In genomic region chr17:83933743-83934142, GRCm38 (mm10) we compare ENCODE assay signal across 17 mouse cellular contexts.
DNase-seq lines count a peak whose midpoint lies in the region; ATAC-seq and TF ChIP-seq lines count a peak whose summit lies in the region.
"Had no signal": no experiment of that assay in that cellular context is flagged by ENCODE, and none has a peak within 500 bp of the region (broad histone marks: within the 10 kb centered on the region; RNA-seq: fewer than 3 reads in every experiment).

No protein-coding gene starts in this region.

- no peaks in the 10 kb centered on the region for H3K27me3 ChIP-seq in embryonic facial prominence, embryonic 15.5 days
- no peaks in the 10 kb centered on the region for H3K27me3 ChIP-seq in limb, embryonic 14.5 days (ENCODE audit: control insufficient read depth, insufficient read depth, low read length)
- H3K27me3 ChIP-seq in midbrain, postnatal 0 days (ENCODE audit: insufficient read depth, low read length) = no peaks in the 10 kb centered on the region
- H3K27me3 ChIP-seq in hindbrain, embryonic 11.5 days (ENCODE audit: control insufficient read depth, insufficient read depth, low read length) = no peaks in the 10 kb centered on the region
- H3K27me3 ChIP-seq: midbrain, embryonic 12.5 days had no signal

- H3K9ac ChIP-seq in embryonic facial prominence, embryonic 15.5 days = no peak overlapping the region
- no peak overlapping the region for H3K9ac ChIP-seq in limb, embryonic 14.5 days (ENCODE audit: low read depth, low read length, severe bottlenecking)
- no peak overlapping the region for H3K9ac ChIP-seq in midbrain, postnatal 0 days (replicated peaks; ENCODE audit: low read length, poor library complexity, severe bottlenecking)
- no peak overlapping the region for H3K9ac ChIP-seq in hindbrain, embryonic 11.5 days (ENCODE audit: low read depth, low read length)
- H3K9ac ChIP-seq: hindbrain, embryonic 12.5 days; midbrain, embryonic 12.5 days had no signal

- H3K4me2 ChIP-seq in embryonic facial prominence, embryonic 15.5 days (replicated peaks) = no peak overlapping the region
- no peak overlapping the region for H3K4me2 ChIP-seq in limb, embryonic 14.5 days (replicated peaks; ENCODE audit: low read depth, low read length, severe bottlenecking)
- H3K4me2 ChIP-seq in midbrain, postnatal 0 days (ENCODE audit: low read depth, low read length, poor library complexity, severe bottlenecking) = no peak overlapping the region
- H3K4me2 ChIP-seq in hindbrain, embryonic 11.5 days (replicated peaks; ENCODE audit: low read depth, low read length) = no peak overlapping the region
- H3K4me2 ChIP-seq: hindbrain, embryonic 12.5 days; midbrain, embryonic 12.5 days had no signal

- H3K36me3 ChIP-seq in embryonic facial prominence, embryonic 15.5 days = no peaks in the 10 kb centered on the region
- H3K36me3 ChIP-seq in limb, embryonic 14.5 days (ENCODE audit: control insufficient read depth, insufficient read depth, low read length) = no peaks in the 10 kb centered on the region
- no peaks in the 10 kb centered on the region for H3K36me3 ChIP-seq in midbrain, postnatal 0 days (ENCODE audit: insufficient read depth, low read length)
- no peaks in the 10 kb centered on the region for H3K36me3 ChIP-seq in hindbrain, embryonic 11.5 days (ENCODE audit: control insufficient read depth, insufficient read depth, low read length)
- H3K36me3 ChIP-seq: hindbrain, embryonic 12.5 days; midbrain, embryonic 12.5 days had no signal

- peak; percentile 85 for DNase-seq in heart, adult 11 months
- DNase-seq in heart, adult 8-10 months (ENCODE audit: low spot score) = no peak
- peak; percentile 59 for DNase-seq in NIH3T3 (ENCODE audit: low read depth)
- peak; percentile 57 for DNase-seq in limb, embryonic 14.5 days (ENCODE audit: low spot score)
- no peak for DNase-seq in kidney, postnatal 25 days
- no peak for DNase-seq in midbrain, postnatal 0 days (ENCODE audit: low spot score)
- DNase-seq in hindbrain, embryonic 11.5 days (ENCODE audit: low spot score) = no peak
- DNase-seq: cerebellum, postnatal 25 days; kidney, postnatal 36 days; layer of hippocampus, postnatal 36 days; lung, adult 2 months; lung, postnatal 4 days; thymus, adult 18-20 months had no signal

- H3K4me1 ChIP-seq in embryonic facial prominence, embryonic 15.5 days = peaks cover 26% of the 10 kb centered on the region
- H3K4me1 ChIP-seq in limb, embryonic 14.5 days (ENCODE audit: control insufficient read depth, insufficient read depth, low read length) = peaks cover 21% of the 10 kb centered on the region
- H3K4me1 ChIP-seq in midbrain, postnatal 0 days (ENCODE audit: insufficient read depth, low read length) = peaks cover 3% of the 10 kb centered on the region; the same call in 1 of the 2 replicates
- 0 out of 2 replicates have a peak, but pooled peaks cover 2% of the 10 kb centered on the region for H3K4me1 ChIP-seq in hindbrain, embryonic 11.5 days (replicated peaks; ENCODE audit: control insufficient read depth, insufficient read depth, low read length)

- H3K4me3 ChIP-seq in embryonic facial prominence, embryonic 15.5 days (replicated peaks) = no peak overlapping the region
- H3K4me3 ChIP-seq in limb, embryonic 14.5 days (replicated peaks; ENCODE audit: low read length) = no peak overlapping the region
- no peak overlapping the region for H3K4me3 ChIP-seq in midbrain, postnatal 0 days (ENCODE audit: low read depth, low read length)
- H3K4me3 ChIP-seq in hindbrain, embryonic 11.5 days (ENCODE audit: low read depth, low read length) = no peak overlapping the region
- H3K4me3 ChIP-seq: hindbrain, embryonic 12.5 days; midbrain, embryonic 12.5 days had no signal

- H3K27ac ChIP-seq in embryonic facial prominence, embryonic 15.5 days (replicated peaks) = 0 out of 2 replicates have a peak overlapping the region, but pooled peaks have one; percentile 5
- H3K27ac ChIP-seq in limb, embryonic 14.5 days (replicated peaks; ENCODE audit: low read depth, low read length) = no peak overlapping the region
- H3K27ac ChIP-seq in midbrain, postnatal 0 days (ENCODE audit: low read depth, low read length) = no peak overlapping the region
- no peak overlapping the region for H3K27ac ChIP-seq in hindbrain, embryonic 11.5 days (ENCODE audit: low read depth, low read length)
- H3K27ac ChIP-seq: hindbrain, embryonic 12.5 days; midbrain, embryonic 12.5 days had no signal

- TF ChIP-seq POLR2A in limb, embryonic 14.5 days (IDR thresholded peaks at IDR 0.05; ENCODE audit: borderline replicate concordance, extremely low read depth, insufficient read depth, insufficient read length) = no peak

- WGBS in embryonic facial prominence, embryonic 15.5 days = 49% methylated on average over 10 of the region's 10 CpGs
- 37% methylated on average over 10 of the region's 10 CpGs for WGBS in limb, embryonic 14.5 days
- 89% methylated on average over 10 of the region's 10 CpGs for WGBS in midbrain, postnatal 0 days
- WGBS in hindbrain, embryonic 11.5 days = 73% methylated on average over 10 of the region's 10 CpGs

- no peaks in the 10 kb centered on the region for H3K9me3 ChIP-seq in embryonic facial prominence, embryonic 15.5 days (replicated peaks)
- H3K9me3 ChIP-seq in limb, embryonic 14.5 days (ENCODE audit: control insufficient read depth, low read length) = no peaks in the 10 kb centered on the region
- H3K9me3 ChIP-seq in midbrain, postnatal 0 days (ENCODE audit: low read length) = no peaks in the 10 kb centered on the region
- H3K9me3 ChIP-seq in hindbrain, embryonic 11.5 days (ENCODE audit: control insufficient read depth, low read length) = no peaks in the 10 kb centered on the region
- H3K9me3 ChIP-seq: hindbrain, embryonic 12.5 days; midbrain, embryonic 12.5 days had no signal

- no peak for ATAC-seq in embryonic facial prominence, embryonic 15.5 days (ENCODE audit: insufficient number of reproducible peaks, low FRiP score, low TSS enrichment, low read depth)
- ATAC-seq in limb, embryonic 14.5 days (ENCODE audit: low FRiP score, low read depth) = no peak
- ATAC-seq in midbrain, postnatal 0 days (ENCODE audit: low FRiP score) = no peak
- ATAC-seq in hindbrain, embryonic 11.5 days (ENCODE audit: low FRiP score) = no peak
- ATAC-seq: intestine, postnatal 0 days had no signal

- TF ChIP-seq CTCF in midbrain, postnatal 0 days (IDR thresholded peaks at IDR 0.05) = no peak

Comparison
In these comparisons a context has a peak if more than half of its experiments do, and no peak if none do; other contexts are left out.
1. DNase-seq: peak in heart, adult 11 months (single experiment), NIH3T3 (single experiment) and limb, embryonic 14.5 days (single experiment); none in heart, adult 8-10 months (single experiment), kidney, postnatal 25 days (0 of 2), midbrain, postnatal 0 days (single experiment) and hindbrain, embryonic 11.5 days (single experiment).